Comparison of ENCODE assay signal across 27 mouse cellular contexts in genomic region chr5:9424464-9424863, GRCm38 (mm10).
DNase-seq lines count a peak whose midpoint lies in the region; ATAC-seq lines count a peak whose summit lies in the region.
"Had no signal": no experiment of that assay in that cellular context is flagged by ENCODE, and none has a peak within 500 bp of the region (broad histone marks: within the 10 kb centered on the region; RNA-seq: fewer than 3 reads in every experiment).

No protein-coding gene starts in this region.

- no peak overlapping the region for H3K9ac ChIP-seq in forebrain, embryonic 13.5 days
- no peak overlapping the region for H3K9ac ChIP-seq in hindbrain, embryonic 16.5 days (ENCODE audit: low read depth, low read length)
- no peak overlapping the region for H3K9ac ChIP-seq in midbrain, embryonic 15.5 days
- H3K9ac ChIP-seq in forebrain, embryonic 16.5 days (replicated peaks; ENCODE audit: low read depth, low read length), result no peak overlapping the region
- H3K9ac ChIP-seq: heart, embryonic 12.5 days; heart, embryonic 15.5 days; hindbrain, embryonic 15.5 days had no signal

- H3K9me3 ChIP-seq in forebrain, embryonic 13.5 days (replicated peaks), result no peaks in the 10 kb centered on the region
- no peaks in the 10 kb centered on the region for H3K9me3 ChIP-seq in forebrain, embryonic 10.5 days
- no peaks in the 10 kb centered on the region for H3K9me3 ChIP-seq in hindbrain, embryonic 16.5 days (ENCODE audit: control insufficient read depth, low read length)
- no peaks in the 10 kb centered on the region for H3K9me3 ChIP-seq in hindbrain, embryonic 10.5 days
- H3K9me3 ChIP-seq in midbrain, embryonic 15.5 days, result no peaks in the 10 kb centered on the region
- H3K9me3 ChIP-seq in midbrain, embryonic 10.5 days (replicated peaks), result no peaks in the 10 kb centered on the region
- no peaks in the 10 kb centered on the region for H3K9me3 ChIP-seq in forebrain, embryonic 16.5 days (ENCODE audit: control insufficient read depth, low read length)
- H3K9me3 ChIP-seq: G1E; heart, embryonic 12.5 days; heart, embryonic 15.5 days; hindbrain, embryonic 15.5 days had no signal

- no peak overlapping the region for H3K4me2 ChIP-seq in forebrain, embryonic 13.5 days
- no peak overlapping the region for H3K4me2 ChIP-seq in hindbrain, embryonic 16.5 days (ENCODE audit: low read length)
- H3K4me2 ChIP-seq in midbrain, embryonic 15.5 days, result no peak overlapping the region
- H3K4me2 ChIP-seq in forebrain, embryonic 16.5 days (ENCODE audit: low read length), result no peak overlapping the region
- H3K4me2 ChIP-seq: heart, embryonic 12.5 days; heart, embryonic 15.5 days; hindbrain, embryonic 15.5 days had no signal

- 46% methylated on average over 2 of the region's 2 CpGs for WGBS in forebrain, embryonic 13.5 days
- WGBS in forebrain, embryonic 10.5 days, result 82% methylated on average over 2 of the region's 2 CpGs
- WGBS in hindbrain, embryonic 16.5 days, result 37% methylated on average over 2 of the region's 2 CpGs
- WGBS in hindbrain, embryonic 10.5 days, result 68% methylated on average over 2 of the region's 2 CpGs
- WGBS in midbrain, embryonic 15.5 days, result 51% methylated on average over 2 of the region's 2 CpGs
- WGBS in midbrain, embryonic 10.5 days, result 83% methylated on average over 2 of the region's 2 CpGs
- 35% methylated on average over 2 of the region's 2 CpGs for WGBS in forebrain, embryonic 16.5 days

- H3K4me1 ChIP-seq in forebrain, embryonic 13.5 days, result no peaks in the 10 kb centered on the region
- no peaks in the 10 kb centered on the region for H3K4me1 ChIP-seq in forebrain, embryonic 10.5 days
- H3K4me1 ChIP-seq in hindbrain, embryonic 16.5 days (ENCODE audit: control insufficient read depth, insufficient read depth, low read depth, low read length), result no peaks in the 10 kb centered on the region
- 0 out of 2 replicates have a peak, but pooled peaks cover 3% of the 10 kb centered on the region for H3K4me1 ChIP-seq in hindbrain, embryonic 10.5 days (replicated peaks)
- no peaks in the 10 kb centered on the region for H3K4me1 ChIP-seq in midbrain, embryonic 15.5 days
- H3K4me1 ChIP-seq in midbrain, embryonic 10.5 days, result no peaks in the 10 kb centered on the region
- H3K4me1 ChIP-seq in forebrain, embryonic 16.5 days (replicated peaks; ENCODE audit: control insufficient read depth, insufficient read depth, low read length), result 0 out of 2 replicates have a peak, but pooled peaks cover 2% of the 10 kb centered on the region
- H3K4me1 ChIP-seq: heart, embryonic 12.5 days; heart, embryonic 15.5 days; hindbrain, embryonic 15.5 days had no signal

- no peak overlapping the region for H3K27ac ChIP-seq in forebrain, embryonic 13.5 days
- no peak overlapping the region for H3K27ac ChIP-seq in forebrain, embryonic 10.5 days
- H3K27ac ChIP-seq in hindbrain, embryonic 16.5 days (ENCODE audit: low read depth, low read length), result no peak overlapping the region
- H3K27ac ChIP-seq in hindbrain, embryonic 10.5 days, result no peak overlapping the region
- no peak overlapping the region for H3K27ac ChIP-seq in midbrain, embryonic 15.5 days
- H3K27ac ChIP-seq in midbrain, embryonic 10.5 days (replicated peaks), result no peak overlapping the region
- H3K27ac ChIP-seq in forebrain, embryonic 16.5 days (ENCODE audit: low read length), result no peak overlapping the region
- H3K27ac ChIP-seq: heart, embryonic 15.5 days; hindbrain, embryonic 15.5 days had no signal

- no peaks in the 10 kb centered on the region for H3K36me3 ChIP-seq in forebrain, embryonic 13.5 days (ENCODE audit: poor library complexity, severe bottlenecking)
- H3K36me3 ChIP-seq in forebrain, embryonic 10.5 days (replicated peaks), result no peaks in the 10 kb centered on the region
- H3K36me3 ChIP-seq in hindbrain, embryonic 16.5 days (ENCODE audit: control insufficient read depth, insufficient read depth, low read length), result no peaks in the 10 kb centered on the region
- H3K36me3 ChIP-seq in hindbrain, embryonic 10.5 days, result no peaks in the 10 kb centered on the region
- no peaks in the 10 kb centered on the region for H3K36me3 ChIP-seq in midbrain, embryonic 15.5 days (replicated peaks)
- no peaks in the 10 kb centered on the region for H3K36me3 ChIP-seq in midbrain, embryonic 10.5 days
- H3K36me3 ChIP-seq in forebrain, embryonic 16.5 days (ENCODE audit: control insufficient read depth, insufficient read depth), result no peaks in the 10 kb centered on the region
- H3K36me3 ChIP-seq: G1E; heart, embryonic 12.5 days; heart, embryonic 15.5 days; hindbrain, embryonic 15.5 days had no signal

- peak; percentile 71 for ATAC-seq in forebrain, embryonic 13.5 days
- peak; percentile 52; the same call in 1 of the 2 replicates for ATAC-seq in hindbrain, embryonic 16.5 days
- 0 out of 2 replicates have a peak, but pooled peaks have one; percentile 51 for ATAC-seq in midbrain, embryonic 15.5 days (replicated peaks)
- ATAC-seq in forebrain, embryonic 16.5 days, result peak; percentile 82
- ATAC-seq: inflammation-experienced regulatory T-cells, adult 6 months; intestine, postnatal 0 days; Patski had no signal

- no peak for DNase-seq in forebrain, embryonic 10.5 days (ENCODE audit: extremely low spot score, low spot score)
- no peak for DNase-seq in hindbrain, embryonic 10.5 days (ENCODE audit: low spot score)
- DNase-seq in midbrain, embryonic 10.5 days (ENCODE audit: low spot score), result no peak
- no peak for DNase-seq in cerebellum, postnatal 10 days
- DNase-seq: adrenal gland, postnatal 10 days; adrenal gland, postnatal 36 days; B cell, adult 2 months; cerebellum, adult 11-12 months; cerebellum, adult 8-10 months; cerebellum, postnatal 14 days; gastrocnemius, postnatal 25 days; heart, adult 18-20 months; heart, postnatal 10 days; heart, postnatal 4 days; kidney, adult 2 months had no signal

- H3K4me3 ChIP-seq in forebrain, embryonic 13.5 days, result no peak overlapping the region
- H3K4me3 ChIP-seq in forebrain, embryonic 10.5 days, result no peak overlapping the region
- H3K4me3 ChIP-seq in hindbrain, embryonic 16.5 days (ENCODE audit: low read length), result no peak overlapping the region
- no peak overlapping the region for H3K4me3 ChIP-seq in hindbrain, embryonic 10.5 days
- H3K4me3 ChIP-seq in midbrain, embryonic 15.5 days, result no peak overlapping the region
- H3K4me3 ChIP-seq in midbrain, embryonic 10.5 days, result no peak overlapping the region
- no peak overlapping the region for H3K4me3 ChIP-seq in forebrain, embryonic 16.5 days (replicated peaks; ENCODE audit: low read length)
- H3K4me3 ChIP-seq: heart, embryonic 12.5 days; heart, embryonic 15.5 days; hindbrain, embryonic 15.5 days had no signal

- H3K27me3 ChIP-seq in forebrain, embryonic 13.5 days, result no peaks in the 10 kb centered on the region
- no peaks in the 10 kb centered on the region for H3K27me3 ChIP-seq in forebrain, embryonic 10.5 days (ENCODE audit: poor library complexity, severe bottlenecking)
- no peaks in the 10 kb centered on the region for H3K27me3 ChIP-seq in hindbrain, embryonic 16.5 days (replicated peaks; ENCODE audit: control insufficient read depth, insufficient read depth, low read length)
- H3K27me3 ChIP-seq in hindbrain, embryonic 10.5 days (ENCODE audit: insufficient read depth, poor library complexity, severe bottlenecking), result no peaks in the 10 kb centered on the region
- no peaks in the 10 kb centered on the region for H3K27me3 ChIP-seq in midbrain, embryonic 15.5 days (replicated peaks)
- H3K27me3 ChIP-seq in midbrain, embryonic 10.5 days (ENCODE audit: low read depth, poor library complexity, severe bottlenecking), result no peaks in the 10 kb centered on the region
- H3K27me3 ChIP-seq in forebrain, embryonic 16.5 days (replicated peaks; ENCODE audit: control insufficient read depth, insufficient read depth, low read length), result no peaks in the 10 kb centered on the region; the same call in 1 of the 2 replicates
- H3K27me3 ChIP-seq: CH12.LX; heart, embryonic 12.5 days; heart, embryonic 15.5 days; hindbrain, embryonic 15.5 days had no signal
